Mouse (Mus musculus): ENCODE results near the gene Kank1.

Gene Kank1

DNA sequence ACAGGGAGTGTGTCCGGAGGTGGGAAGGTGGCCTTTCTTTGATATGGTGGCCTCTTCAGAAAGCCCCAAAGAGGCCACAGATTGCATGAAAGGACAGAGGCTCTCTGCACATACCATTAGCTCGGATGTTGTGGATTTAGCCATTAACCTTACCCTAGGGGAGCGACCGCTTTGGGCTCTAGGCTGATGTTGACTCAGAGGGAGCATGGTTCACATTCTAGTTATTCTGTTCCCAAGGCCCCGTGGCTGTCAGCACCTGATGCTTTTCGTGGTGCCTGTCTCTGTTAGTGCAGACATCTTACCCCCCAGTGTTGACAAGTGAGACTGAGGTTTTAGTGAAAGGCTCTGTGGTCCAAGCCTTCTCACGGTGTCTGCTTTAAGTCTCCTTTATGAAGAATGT is 74.9 kb downstream of the Kank1 start:
- WGBS = 78% methylated on average over 7 of the region's 7 CpGs

DNA sequence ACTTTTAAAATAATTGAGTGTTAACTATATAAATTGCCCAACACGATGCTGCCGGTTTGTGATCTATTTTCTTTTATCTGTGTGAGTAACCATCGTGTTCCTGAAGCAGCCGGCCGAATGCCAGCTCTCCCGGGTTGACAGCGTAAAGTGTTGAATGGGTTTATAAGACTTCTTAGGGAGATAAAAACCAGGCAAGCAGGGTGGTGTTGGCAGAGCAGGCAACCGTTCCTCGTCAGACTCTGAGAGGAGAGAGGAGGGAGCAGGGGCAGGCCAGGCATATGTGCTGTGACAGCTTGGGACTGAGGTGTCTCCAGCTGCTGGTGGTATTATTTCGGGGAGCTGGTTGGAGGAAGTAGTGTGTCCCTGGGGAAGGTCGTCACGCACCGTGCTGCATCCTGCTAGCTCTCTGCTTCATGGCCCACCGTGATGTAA is 78.7 kb downstream of the Kank1 start:
- WGBS = 45% methylated on average over 14 of the region's 14 CpGs

DNA sequence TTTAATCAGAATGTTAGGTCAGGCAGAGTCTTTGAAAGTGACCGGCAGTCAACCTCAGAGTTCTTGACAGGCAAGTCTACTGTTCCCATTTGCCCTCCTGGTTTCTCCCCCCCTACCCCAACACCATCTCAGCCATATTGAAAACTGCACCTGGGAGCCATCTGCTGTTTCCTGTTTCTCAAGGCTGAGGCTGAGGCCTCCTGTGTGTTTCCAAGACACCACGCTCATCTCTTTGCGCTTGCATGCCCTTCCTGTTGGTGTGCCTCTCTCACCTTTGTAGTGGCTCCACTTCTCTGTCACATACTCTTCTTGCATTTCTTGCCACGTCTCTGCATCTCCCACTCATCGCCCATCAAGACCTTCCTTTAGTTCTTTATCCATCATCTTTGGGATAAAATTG is 79.2 kb downstream of the Kank1 start:
- 93% methylated on average over 5 of the region's 5 CpGs for WGBS

DNA sequence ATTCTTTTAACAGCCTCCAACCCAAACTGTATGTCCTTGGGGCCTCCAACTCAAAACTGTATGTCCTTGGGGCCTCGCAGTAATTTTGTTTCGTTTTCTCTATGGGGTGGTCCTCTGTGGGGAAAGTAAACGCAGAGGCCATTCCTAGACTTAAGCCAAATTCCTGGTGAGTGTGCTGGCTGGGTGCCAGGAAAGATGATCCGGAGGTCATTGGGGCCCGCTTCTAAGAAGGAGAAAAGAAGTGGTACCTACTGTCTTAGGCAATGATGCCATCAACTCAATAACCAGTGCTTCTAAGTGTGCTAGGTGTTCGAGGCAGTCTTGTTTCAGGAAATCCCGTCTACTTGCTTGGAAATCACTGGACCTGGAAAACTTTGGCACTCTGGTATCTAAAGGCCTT is 87.5 kb downstream of the Kank1 start:
- WGBS = 76% methylated on average over 7 of the region's 7 CpGs

DNA sequence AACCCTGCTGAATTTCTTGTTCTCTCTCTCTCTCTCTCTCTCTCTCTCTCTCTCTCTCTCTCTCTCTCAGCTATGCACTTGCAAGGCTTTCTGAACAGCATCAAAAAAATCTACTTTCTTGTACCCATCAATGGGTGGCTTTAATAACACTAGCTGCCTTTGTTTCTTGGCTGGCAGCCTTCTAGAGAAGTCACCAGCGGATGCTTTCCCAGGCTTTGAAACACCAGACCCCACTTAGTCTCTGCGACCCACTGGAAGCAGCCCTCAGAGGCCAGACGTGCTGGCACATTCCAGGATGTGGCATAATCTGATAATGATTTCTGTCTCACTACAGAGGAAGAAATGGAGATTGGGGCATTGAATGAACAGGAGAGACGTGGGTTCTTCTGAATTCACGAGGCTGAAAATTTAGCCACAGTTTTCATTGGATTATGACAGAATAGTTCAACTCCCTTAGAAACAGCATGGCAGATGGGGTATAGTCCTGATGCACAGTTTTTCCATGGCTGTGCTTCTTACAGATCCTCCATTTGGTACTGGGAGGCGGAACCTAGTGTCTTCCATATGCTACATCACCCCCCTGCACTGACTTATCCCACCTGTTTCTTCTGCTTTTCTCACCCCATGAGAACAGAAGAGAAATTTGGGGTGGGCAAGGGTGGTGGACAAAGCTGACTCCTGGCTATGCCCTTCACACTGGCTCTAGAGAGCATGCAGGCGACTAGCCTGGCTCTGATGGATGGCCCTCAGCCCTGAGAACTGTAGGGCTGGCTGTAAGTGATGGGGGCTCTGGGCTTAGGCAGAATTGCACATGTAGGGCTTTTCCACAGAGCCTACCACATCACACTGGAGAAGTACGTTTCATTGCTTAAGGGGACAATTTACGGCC is 88.6 kb downstream of the Kank1 start:
- WGBS = 54% methylated on average over 9 of the region's 9 CpGs

DNA sequence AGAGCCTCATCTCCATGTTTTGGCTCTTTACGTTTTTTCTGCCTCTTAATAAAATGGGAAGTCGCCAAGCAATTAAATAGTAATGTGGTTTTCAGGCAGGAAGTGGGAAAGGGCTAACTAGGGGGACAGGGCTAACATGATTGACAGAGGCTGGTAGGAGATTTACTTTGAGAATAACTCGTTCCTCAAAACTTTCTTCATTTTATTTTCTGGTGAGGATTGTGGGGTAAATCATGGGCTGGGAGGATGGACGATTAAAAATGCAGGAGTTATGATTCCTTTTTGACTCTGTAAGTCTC is 89.2 kb downstream of the Kank1 start:
- WGBS = 63% methylated on average over 4 of the region's 4 CpGs

DNA sequence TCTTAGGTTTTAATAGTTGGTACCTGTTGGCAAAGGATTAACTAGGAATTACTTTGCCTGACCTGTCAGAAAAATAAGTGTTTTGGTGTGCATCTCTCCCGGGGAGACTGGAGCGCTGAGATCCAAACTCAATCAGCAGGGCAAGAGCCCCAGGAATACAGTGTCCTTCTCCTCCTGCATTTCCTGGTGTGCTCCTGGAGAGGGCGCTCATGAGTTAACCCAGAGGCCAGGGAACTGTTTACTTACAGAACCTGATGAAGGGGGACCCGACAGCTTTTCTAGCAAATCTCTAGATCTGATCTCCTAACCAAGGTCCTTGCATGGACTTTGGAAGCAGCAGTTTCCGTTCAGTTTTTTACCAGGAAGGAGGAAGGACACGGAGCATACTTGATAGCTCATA is 90.9 kb downstream of the Kank1 start:
- WGBS = 76% methylated on average over 6 of the region's 6 CpGs

DNA sequence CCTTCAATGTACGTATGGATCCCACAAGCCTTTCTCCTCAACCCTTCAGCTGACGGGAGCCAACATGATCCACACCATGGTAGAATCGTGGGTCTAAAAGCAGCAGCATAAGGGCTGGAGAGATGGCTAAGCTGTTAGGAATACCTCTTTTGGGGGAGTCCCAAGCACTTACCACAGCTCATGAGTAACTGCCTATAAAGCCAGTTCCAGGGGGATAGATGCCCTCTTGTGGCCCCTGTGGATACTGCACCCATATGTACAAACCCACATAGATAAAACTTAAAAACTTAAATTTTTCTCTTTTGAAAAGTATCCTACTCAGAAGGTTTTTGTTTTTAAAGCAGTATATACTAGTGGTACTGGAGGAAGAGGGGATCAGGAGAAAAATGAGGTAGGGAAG is 97.6 kb downstream of the Kank1 start:
- 59% methylated on average over 3 of the region's 3 CpGs for WGBS

DNA sequence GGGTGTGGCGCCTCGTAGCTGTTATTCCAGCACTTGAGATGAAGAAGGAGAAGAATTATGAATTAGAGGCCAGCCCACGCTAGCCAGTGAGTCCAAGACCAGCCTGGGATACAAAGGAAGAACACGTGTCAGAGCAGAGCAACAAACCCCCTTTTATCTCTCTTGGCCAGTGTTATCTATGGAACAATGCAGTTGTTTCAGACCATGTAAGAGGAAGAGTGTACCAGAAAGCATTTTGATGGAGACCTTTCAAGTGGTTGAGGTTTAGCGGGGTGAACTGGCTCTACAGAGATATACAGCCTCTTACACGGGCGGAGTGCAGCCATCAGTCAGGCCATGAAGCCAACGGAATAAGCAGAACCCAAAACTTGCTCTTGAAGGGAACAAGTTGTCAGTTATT is 100.0 kb downstream of the Kank1 start:
- 87% methylated on average over 8 of the region's 8 CpGs for WGBS

DNA sequence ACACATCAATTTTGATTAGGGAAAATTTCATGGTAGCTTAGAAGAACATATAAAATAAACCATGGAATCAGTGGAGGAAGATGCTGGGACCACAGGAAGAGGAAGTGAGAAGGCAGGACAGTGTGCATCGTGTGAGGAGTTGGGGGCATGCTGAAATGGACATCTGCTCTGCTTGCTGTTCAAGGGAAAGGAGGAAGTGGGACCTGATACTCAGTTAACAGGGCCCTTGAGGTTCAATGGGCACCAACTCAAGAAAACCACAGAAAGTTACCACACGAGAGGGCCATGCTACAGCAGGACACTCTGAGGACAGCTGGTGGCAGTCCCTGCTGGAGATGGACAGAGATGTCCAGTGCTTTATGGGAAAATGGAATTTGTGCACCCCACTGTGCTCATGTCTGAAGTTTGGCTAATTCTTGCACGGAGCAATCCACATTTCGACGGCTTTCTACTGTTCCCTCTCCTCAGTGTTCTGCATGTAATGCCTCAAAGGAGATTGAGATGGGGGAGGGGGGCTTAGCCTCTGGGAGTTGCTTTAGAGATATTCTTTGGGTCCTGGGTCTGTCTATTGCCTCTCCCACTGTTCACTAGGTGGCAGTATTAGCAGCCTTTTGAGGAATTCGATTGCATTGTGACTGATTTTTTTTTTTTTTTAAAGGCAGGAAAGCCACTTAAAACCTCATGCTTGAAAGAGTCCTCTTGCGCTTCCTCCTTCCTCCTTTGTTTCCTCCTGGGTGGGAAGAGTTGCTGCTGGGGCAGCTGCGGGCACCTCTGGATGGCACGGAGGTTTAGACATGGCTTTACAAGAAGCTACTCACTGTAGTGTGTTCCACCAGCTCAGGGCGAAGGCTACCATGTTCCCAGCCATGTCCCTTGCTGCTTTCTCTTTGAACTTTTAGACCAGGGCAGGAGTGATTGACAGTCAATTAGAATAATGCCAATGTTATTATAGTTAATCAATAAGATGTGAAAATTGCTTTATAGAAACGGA is 104.2 kb downstream of the Kank1 start:
- 35% methylated on average over 11 of the region's 11 CpGs for WGBS

DNA sequence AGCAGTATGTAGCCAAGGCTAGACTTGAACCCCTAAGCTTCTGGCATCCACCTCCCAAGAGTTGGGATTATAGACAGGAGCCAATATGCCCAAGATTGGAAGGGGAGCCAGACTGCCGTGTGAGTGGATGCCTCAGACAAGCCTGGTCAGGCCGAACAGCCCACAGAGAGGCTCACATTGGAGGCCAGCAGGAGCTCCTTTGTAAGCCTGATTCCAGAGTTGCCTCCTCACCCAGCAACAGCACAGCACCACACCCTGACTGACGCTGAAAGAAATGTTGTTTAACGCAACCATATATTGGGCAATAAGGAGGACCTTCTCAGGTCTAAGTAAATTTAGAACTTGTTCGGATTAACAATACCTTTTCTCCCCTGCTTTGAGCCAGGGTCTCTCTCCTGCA is 105.3 kb downstream of the Kank1 start:
- WGBS = 90% methylated on average over 5 of the region's 5 CpGs

DNA sequence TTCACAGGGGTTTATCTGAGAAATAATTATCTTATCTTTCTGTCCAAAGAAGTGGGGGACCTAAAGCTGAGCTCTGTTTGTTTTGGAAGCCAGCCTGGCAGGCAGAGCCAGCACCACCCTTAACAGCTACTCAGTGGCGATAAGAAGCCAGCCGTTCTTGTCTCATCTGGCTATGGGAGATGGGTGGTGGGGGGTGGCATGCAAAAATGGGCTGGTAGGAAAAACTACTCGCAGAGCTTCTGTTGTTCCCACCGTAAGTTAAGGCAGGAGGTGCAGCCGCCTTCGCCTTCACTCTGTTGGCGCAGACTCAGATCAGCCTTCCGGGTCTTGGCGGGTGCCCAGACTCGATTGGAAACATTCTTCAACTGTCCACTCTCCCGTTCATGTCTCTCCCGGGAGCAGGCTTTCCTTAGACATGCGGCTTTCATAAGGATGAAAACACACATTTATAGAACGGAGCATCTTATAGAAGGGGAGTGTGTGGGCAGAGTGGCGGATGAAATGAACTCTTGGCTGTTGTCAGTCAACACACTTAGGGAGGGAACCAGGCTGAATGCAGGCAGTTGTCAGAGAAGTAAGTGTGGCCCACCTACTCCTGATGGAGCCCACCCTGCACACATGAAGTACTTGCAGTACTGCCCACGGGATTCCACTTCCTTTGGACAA is 107.0 kb downstream of the Kank1 start:
- WGBS = 16% methylated on average over 16 of the region's 16 CpGs

DNA sequence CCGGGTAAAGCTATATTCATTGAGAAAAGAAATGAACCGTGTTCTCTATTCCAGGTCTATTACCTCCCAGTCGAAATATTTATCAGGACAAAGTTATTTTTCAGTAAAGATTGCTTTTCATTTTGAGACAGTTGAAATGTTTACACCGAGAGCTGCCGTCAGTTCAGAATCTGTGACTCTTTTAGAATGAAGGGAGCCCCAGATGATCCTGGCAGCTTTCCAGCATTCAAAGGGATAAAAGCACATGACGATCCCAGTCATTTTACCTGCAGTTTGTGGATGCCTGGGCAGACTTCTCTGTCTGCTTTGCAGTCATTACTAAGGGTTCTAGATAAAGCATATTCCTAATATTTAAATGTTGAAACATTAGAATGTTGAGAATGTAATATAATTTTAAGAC is 107.6 kb downstream of the Kank1 start:
- WGBS = 23% methylated on average over 6 of the region's 6 CpGs

DNA sequence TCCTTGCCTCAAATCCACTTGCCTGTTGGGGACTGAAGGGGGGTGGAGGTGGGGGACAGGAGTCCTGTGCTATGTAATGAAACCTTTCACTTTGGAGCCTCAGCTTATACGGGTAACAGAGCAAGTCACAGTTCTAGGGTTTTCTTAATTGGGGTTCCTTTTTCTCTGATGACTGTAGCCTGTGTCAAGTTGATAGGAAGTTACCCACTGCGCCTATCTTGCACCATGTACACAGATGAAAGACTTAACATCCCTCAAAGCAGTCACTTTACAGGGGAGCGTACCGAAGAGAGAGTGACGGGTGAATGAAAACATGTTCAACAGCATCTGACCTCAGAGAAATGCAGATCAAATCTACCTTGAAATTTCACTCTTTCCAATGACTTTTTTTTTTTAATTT is 109.2 kb downstream of the Kank1 start:
- 88% methylated on average over 5 of the region's 5 CpGs for WGBS

DNA sequence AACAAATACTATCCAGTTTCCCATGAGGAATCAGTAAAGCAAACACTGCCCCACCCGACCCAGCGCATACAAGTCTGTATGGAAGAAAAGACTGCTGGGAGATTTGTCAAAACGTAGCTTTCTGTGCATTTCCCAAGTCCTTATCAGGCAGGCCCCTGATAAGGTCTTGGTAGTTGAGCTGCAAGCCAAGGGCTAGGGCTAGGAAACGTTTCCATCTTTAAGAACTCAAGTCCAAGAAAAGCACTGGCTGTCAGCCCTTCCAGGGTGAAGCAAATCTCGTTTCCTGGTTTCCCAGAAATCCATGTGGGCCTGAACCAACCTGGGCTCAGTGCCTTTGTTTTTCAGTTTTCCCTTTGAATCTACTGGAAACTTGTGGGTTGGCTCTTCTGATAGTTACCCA is 110.7 kb downstream of the Kank1 start:
- 61% methylated on average over 5 of the region's 5 CpGs for WGBS

DNA sequence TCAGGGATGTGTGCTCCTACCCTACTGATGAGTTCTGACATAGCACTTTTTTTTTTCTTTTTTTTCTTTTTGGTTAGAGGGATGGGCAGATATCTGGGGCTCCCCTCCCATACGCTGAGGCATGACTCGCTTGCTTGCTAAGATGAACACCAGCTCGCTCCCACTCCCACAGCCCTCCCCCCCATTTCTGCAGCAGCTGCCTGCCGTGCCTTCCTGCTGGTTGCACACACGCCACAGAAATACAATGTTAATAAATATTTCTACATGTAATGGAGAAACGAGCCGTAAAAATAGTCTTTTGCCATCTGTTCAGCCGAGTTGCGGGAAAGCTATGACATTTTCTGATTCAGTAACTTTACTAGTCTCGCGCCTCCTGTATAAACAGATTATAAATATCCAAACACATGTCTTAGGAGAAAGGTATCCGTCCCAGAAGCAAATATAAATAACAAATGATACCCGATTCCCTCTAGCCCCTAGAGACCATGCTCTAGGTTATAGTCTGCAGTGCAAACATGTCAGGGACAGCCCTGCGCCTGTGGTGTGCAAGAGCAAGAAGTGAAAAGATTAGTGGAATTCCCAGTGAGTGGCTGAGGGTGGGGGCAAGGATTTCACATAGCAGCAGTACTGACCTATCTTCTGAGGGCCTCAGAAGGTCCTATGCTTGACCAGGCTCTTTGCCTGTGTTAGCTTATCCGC is 114.6 kb downstream of the Kank1 start:
- WGBS = 50% methylated on average over 15 of the region's 15 CpGs

DNA sequence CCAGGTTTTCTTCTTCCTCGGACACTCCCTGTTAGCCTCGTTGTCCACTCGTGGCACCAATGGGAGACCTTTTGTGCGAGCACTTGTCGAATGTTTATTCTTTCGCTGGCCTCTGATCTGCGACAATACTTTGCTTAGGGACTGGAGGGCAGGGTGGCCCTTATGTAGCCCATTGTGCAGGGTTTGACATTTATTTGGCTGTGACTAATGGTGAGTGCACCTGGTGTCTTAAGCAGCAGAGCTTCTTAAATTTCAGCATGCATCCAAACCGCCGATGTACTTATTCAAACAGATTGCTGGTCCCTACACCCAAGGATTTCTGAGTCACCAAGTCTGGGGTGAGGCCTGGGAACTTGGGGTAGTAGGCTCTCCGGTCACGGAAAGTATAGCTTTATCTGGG is 120.3 kb downstream of the Kank1 start:
- WGBS = 88% methylated on average over 11 of the region's 11 CpGs

DNA sequence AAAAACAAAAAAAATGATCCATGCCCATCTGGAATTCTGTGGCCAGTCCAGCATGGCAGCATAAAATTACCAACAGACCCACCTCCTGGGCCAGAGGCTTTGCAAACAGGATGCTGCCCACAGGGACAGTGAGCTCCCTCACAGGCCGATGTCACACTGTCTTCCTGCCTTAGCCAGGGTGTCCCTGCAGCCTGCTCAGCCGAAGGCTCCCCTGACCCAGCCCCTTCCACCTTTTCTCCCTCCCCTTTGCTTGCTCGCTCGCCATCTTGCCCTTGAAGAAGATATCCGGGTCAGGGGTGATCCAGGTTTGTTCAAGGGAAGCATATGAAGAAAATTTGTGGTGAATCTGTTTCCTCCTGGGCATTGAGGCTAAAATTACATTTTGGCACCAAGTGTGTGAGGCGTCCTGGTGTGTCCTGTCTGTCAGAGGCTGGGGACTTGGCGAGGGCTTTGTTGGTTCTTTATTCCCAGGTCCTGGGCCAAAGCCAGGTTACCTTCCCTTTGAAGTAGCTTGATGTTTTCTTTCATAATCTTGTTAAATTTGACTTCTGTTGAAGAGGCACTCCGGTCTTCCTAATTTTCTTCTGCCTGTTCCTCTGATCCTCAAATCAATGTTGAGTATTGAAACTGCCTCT is 121.8 kb downstream of the Kank1 start:
- 66% methylated on average over 8 of the region's 8 CpGs for WGBS

DNA sequence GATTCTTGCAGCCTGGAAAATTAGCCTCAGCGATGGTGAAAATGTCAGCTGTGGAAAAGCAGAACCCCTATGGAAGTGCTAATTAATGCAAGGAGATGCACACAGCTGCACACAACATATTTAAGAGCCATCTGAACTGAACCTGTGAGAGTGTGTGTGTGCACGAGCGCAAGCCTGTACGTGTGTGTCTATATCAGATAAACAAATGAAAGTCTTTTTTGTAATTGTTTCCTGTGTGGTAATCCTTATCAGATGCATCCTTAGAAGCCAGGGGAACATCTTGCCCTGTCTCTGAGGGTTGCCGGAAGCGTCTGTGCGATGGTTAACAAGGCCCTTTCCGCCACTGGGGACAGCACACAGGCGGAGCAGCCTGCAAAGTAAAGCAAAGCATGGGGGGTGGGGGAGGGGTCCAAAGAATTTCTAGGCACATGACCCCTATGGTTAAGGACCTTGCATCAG is 123.8 kb downstream of the Kank1 start:
- WGBS = 46% methylated on average over 9 of the region's 9 CpGs

DNA sequence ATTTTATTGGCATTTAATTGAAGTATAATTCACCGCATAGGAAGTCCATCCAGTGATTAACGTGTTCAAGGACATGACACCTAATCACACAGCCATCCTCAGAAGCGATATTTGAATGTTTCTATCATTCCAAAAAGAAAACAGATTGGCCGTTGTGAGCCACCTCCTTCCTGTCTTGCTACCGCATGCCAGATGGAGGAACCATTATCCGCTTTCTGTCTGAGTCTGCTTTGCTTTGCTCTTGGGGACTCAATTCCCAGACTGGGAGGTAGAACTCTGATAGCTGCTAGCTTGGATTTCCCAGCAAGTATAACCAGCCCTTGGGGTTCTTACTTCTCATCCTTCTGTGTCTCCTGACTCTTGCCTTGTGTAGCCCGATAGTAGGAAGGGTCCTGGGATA is 125.2 kb downstream of the Kank1 start:
- 52% methylated on average over 7 of the region's 7 CpGs for WGBS

DNA sequence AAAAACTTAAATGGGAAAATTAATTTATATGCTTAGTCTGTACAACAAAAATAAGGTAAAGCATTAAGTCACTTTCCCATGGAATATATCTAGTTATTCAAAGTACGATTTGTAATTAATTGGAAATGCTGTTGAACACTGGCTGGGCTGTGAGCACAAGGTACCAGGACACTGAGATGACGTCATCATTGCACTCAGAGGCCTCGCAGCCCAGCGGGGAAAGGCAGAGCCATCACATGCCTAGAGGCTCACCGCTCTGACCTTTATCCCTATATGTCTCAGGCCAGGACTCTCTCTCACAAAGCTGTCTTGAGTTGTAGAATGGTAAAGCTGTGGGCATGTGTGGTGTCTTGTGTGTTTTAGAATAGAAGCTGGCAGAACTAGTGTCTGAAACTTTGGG is 128.9 kb downstream of the Kank1 start:
- 83% methylated on average over 5 of the region's 5 CpGs for WGBS

All from cerebral cortex, adult 2 months (tissue).